In genomic region chr17:27151411-27151810, GRCm38 (mm10) we compare ENCODE assay signal across 10 mouse cellular contexts. TPM values are rescaled to one million over a fixed set of nuclear protein-coding genes. Genes with fewer than 3 reads are reported as not detected.
DNase-seq lines count a peak whose midpoint lies in the region; ATAC-seq and TF ChIP-seq lines count a peak whose summit lies in the region.
"Had no signal": no experiment of that assay in that cellular context is flagged by ENCODE, and none has a peak within 500 bp of the region (broad histone marks: within the 10 kb centered on the region; RNA-seq: fewer than 3 reads in every experiment).

No protein-coding gene starts in this region.

- peak; percentile 66 for TF ChIP-seq CTCF in G1E (IDR thresholded peaks at IDR 0.05; ENCODE audit: low read depth, low read length)
- peak; percentile 80 for TF ChIP-seq CTCF in liver, postnatal 0 days (IDR thresholded peaks at IDR 0.05; ENCODE audit: low read depth)

- no peak overlapping the region for H3K9ac ChIP-seq in liver, postnatal 0 days (replicated peaks)
- H3K9ac ChIP-seq: limb, embryonic 12.5 days had no signal

- no peak overlapping the region for H3K4me3 ChIP-seq in G1E (ENCODE audit: low read depth, low read length)
- H3K4me3 ChIP-seq in liver, postnatal 0 days (ENCODE audit: low read depth, low read length): no peak overlapping the region
- H3K4me3 ChIP-seq: limb, embryonic 12.5 days had no signal

- 70% methylated on average over 8 of the region's 8 CpGs for WGBS in liver, postnatal 0 days (ENCODE audit: insufficient replicate concordance)

- intact Hi-C loops in left cerebral cortex, postnatal 10 days (cut with DNase I): no loop called here

- H3K4me2 ChIP-seq in liver, postnatal 0 days (ENCODE audit: low read depth, low read length): no peak overlapping the region
- H3K4me2 ChIP-seq: limb, embryonic 12.5 days had no signal

- TF ChIP-seq EP300 in liver, postnatal 0 days (IDR thresholded peaks at IDR 0.05; ENCODE audit: low read depth): no peak

- peak; percentile 55 for DNase-seq in heart, postnatal 4 days
- no peak for DNase-seq in heart, adult 8-10 months (ENCODE audit: low spot score)
- DNase-seq in 416B (ENCODE audit: low read depth) (peak; percentile 31), G1E (ENCODE audit: low spot score) (no peak)
- peak; percentile 78 for DNase-seq in liver, postnatal 0 days
- DNase-seq in left cerebral cortex, postnatal 10 days (ENCODE audit: extremely low spot score in 1 of 2, low spot score in 2 of 2): no peak
- DNase-seq in adrenal gland, postnatal 4 days (ENCODE audit: low spot score in 2 of 2): no peak
- DNase-seq: gastrocnemius, postnatal 14 days had no signal

- no peak overlapping the region for H3K27ac ChIP-seq in liver, postnatal 0 days (ENCODE audit: low read depth)
- H3K27ac ChIP-seq: limb, embryonic 12.5 days had no signal

- no peak for ATAC-seq in G1E (ENCODE audit: extremely low read depth, insufficient number of reproducible peaks, low FRiP score, poor library complexity, severe bottlenecking)
- ATAC-seq in liver, postnatal 0 days: no peak
- no peak for ATAC-seq in frontal cortex, adult (ENCODE audit: low TSS enrichment)

- H3K27me3 ChIP-seq in G1E (ENCODE audit: insufficient read depth, low read length): peaks cover 18% of the 10 kb centered on the region; the same call in 1 of the 2 replicates
- no peaks in the 10 kb centered on the region for H3K27me3 ChIP-seq in liver, postnatal 0 days (ENCODE audit: insufficient read depth, low read length)
- H3K27me3 ChIP-seq: limb, embryonic 12.5 days had no signal

- H3K36me3 ChIP-seq in G1E (replicated peaks): no peaks in the 10 kb centered on the region
- H3K36me3 ChIP-seq in liver, postnatal 0 days (replicated peaks; ENCODE audit: insufficient read depth, low read length): no peaks in the 10 kb centered on the region
- H3K36me3 ChIP-seq: limb, embryonic 12.5 days had no signal

- H3K9me3 ChIP-seq in G1E (replicated peaks): peaks cover 21% of the 10 kb centered on the region
- no peaks in the 10 kb centered on the region for H3K9me3 ChIP-seq in liver, postnatal 0 days (ENCODE audit: low read length)
- H3K9me3 ChIP-seq: limb, embryonic 12.5 days had no signal

- peaks cover 57% of the 10 kb centered on the region for H3K4me1 ChIP-seq in G1E (ENCODE audit: insufficient read depth, low read depth, low read length)
- H3K4me1 ChIP-seq in liver, postnatal 0 days (ENCODE audit: insufficient read depth): peaks cover 16% of the 10 kb centered on the region

RNA-seq across cellular contexts. Expression of gene Ip6k3, which starts 16.2 kb away (rescaled TPM):
- total RNA-seq in heart, postnatal 4 days (2021): 1 to 10 TPM; 3.6 to 4.0 TPM
- 1 to 10 TPM; 3.7 to 9.2 (median 4.8) TPM for total RNA-seq in heart, adult 8-10 months (2022)
- total RNA-seq in G1E (2014; fragmentation: Nextera tagmentation) (not detected in 2 replicates), G1E (2017) (0.05 TPM in 1 of 2 replicates, not detected in the other)
- polyA plus RNA-seq in G1E (2012): not detected in 2 replicates
- polyA plus RNA-seq in liver, postnatal 0 days (2015; fragmentation: Nextera tagmentation; extraction: Ambion mirVana): 0.06 and 0.34 TPM in 2 replicates
- total RNA-seq in left cerebral cortex, postnatal 10 days (2021): under 1 TPM; 0.20 to 0.43 TPM
- 1 to 10 TPM; 1.1 to 2.3 TPM for total RNA-seq in adrenal gland, postnatal 4 days (2021)

RNA-seq across cellular contexts. Expression of gene Uqcc2, which starts 17.7 kb away (rescaled TPM):
- total RNA-seq in heart, postnatal 4 days (2021): 100 to 1,000 TPM; 256 to 274 TPM
- 100 to 1,000 TPM; 333 to 355 (median 345) TPM for total RNA-seq in heart, adult 8-10 months (2022)
- 28.3 and 42.6 TPM in 2 replicates for total RNA-seq in G1E (2014; fragmentation: Nextera tagmentation)
- total RNA-seq in G1E (2017): 113 and 123 TPM in 2 replicates
- 205 and 223 TPM in 2 replicates for polyA plus RNA-seq in G1E (2012)
- 101 and 107 TPM in 2 replicates for polyA plus RNA-seq in liver, postnatal 0 days (2015; fragmentation: Nextera tagmentation; extraction: Ambion mirVana)
- 100 to 1,000 TPM; 177 to 182 TPM for total RNA-seq in left cerebral cortex, postnatal 10 days (2021)
- 100 to 1,000 TPM; 128 to 138 TPM for total RNA-seq in adrenal gland, postnatal 4 days (2021)

RNA-seq across cellular contexts. Expression of gene Lemd2, which starts 52.9 kb away (rescaled TPM):
- total RNA-seq in heart, postnatal 4 days (2021): 10 to 100 TPM; 35.3 to 36.4 TPM
- 10 to 100 TPM; 25.8 to 30.2 (median 27.8) TPM for total RNA-seq in heart, adult 8-10 months (2022)
- total RNA-seq in G1E (2014; fragmentation: Nextera tagmentation): 45.5 TPM in 2 replicates
- total RNA-seq in G1E (2017): 23.9 and 29.9 TPM in 2 replicates
- 98.3 and 100 TPM in 2 replicates for polyA plus RNA-seq in G1E (2012)
- polyA plus RNA-seq in liver, postnatal 0 days (2015; fragmentation: Nextera tagmentation; extraction: Ambion mirVana): 4.7 and 5.2 TPM in 2 replicates
- 10 to 100 TPM; 47.1 to 50.0 TPM for total RNA-seq in left cerebral cortex, postnatal 10 days (2021)
- 10 to 100 TPM; 69.1 to 73.3 TPM for total RNA-seq in adrenal gland, postnatal 4 days (2021)

Comparison
In these comparisons a context has a peak if more than half of its experiments do, and no peak if none do; other contexts are left out.
1. DNase-seq: peak in heart, postnatal 4 days (single experiment), 416B (single experiment) and liver, postnatal 0 days (single experiment); none in heart, adult 8-10 months (single experiment), G1E (single experiment), left cerebral cortex, postnatal 10 days (0 of 2) and adrenal gland, postnatal 4 days (0 of 2).